Comparison of ENCODE assay signal across 8 mouse cellular contexts in genomic region chr7:19228793-19229148, GRCm38 (mm10). TPM values are rescaled to one million over a fixed set of nuclear protein-coding genes. Genes with fewer than 3 reads are reported as not detected.
DNase-seq lines count a peak whose midpoint lies in the region; ATAC-seq and TF ChIP-seq lines count a peak whose summit lies in the region.

No protein-coding gene starts in this region.

- no peak for TF ChIP-seq POLR2A in kidney, adult 2 months (IDR thresholded peaks at IDR 0.05; ENCODE audit: low read depth, low read length)
- no peak for TF ChIP-seq POLR2A in bone marrow macrophage, adult 2 months (IDR thresholded peaks at IDR 0.05; ENCODE audit: borderline replicate concordance, low read depth, low read length)

- peak overlapping the region; percentile 61 for H3K27ac ChIP-seq in kidney, adult 2 months (ENCODE audit: insufficient read depth, low read depth, low read length)
- H3K27ac ChIP-seq in bone marrow macrophage, adult 2 months (ENCODE audit: insufficient read depth, low read depth, low read length): peak overlapping the region; percentile 45
- H3K27ac ChIP-seq in hindbrain, embryonic 14.5 days: peak overlapping the region; percentile 100
- H3K27ac ChIP-seq in midbrain, embryonic 14.5 days (replicated peaks; ENCODE audit: low read depth, low read length): peak overlapping the region; percentile 100

- H3K9me3 ChIP-seq in hindbrain, embryonic 14.5 days (ENCODE audit: control insufficient read depth, low read length): no peaks in the 10 kb centered on the region
- no peaks in the 10 kb centered on the region for H3K9me3 ChIP-seq in midbrain, embryonic 14.5 days (ENCODE audit: control insufficient read depth, low read length)

- no peak for DNase-seq in kidney, adult 2 months
- DNase-seq in kidney, postnatal 4 days: no peak
- DNase-seq in hindbrain, embryonic 14.5 days (ENCODE audit: low spot score): no peak
- no peak for DNase-seq in midbrain, embryonic 14.5 days
- DNase-seq in retina, postnatal 1 day: no peak
- DNase-seq in layer of hippocampus, postnatal 14 days (ENCODE audit: low spot score in 2 of 2): no peak
- DNase-seq in left cerebral cortex, postnatal 36 days (ENCODE audit: low spot score in 2 of 2): no peak

- TF ChIP-seq CTCF in kidney, adult 2 months (conservative IDR thresholded peaks at IDR 0.05; ENCODE audit: insufficient read depth, insufficient read length, low read depth, low read length): no peak
- no peak for TF ChIP-seq CTCF in bone marrow macrophage, adult 2 months (IDR thresholded peaks at IDR 0.05; ENCODE audit: low read depth, low read length)

- peak overlapping the region; percentile 67 for H3K4me3 ChIP-seq in kidney, adult 2 months (ENCODE audit: insufficient read depth, low read depth, low read length)
- peak overlapping the region; percentile 65 for H3K4me3 ChIP-seq in bone marrow macrophage, adult 2 months (ENCODE audit: insufficient read depth, low read length)
- H3K4me3 ChIP-seq in hindbrain, embryonic 14.5 days (replicated peaks; ENCODE audit: low read length): peak overlapping the region; percentile 55
- peak overlapping the region; percentile 65 for H3K4me3 ChIP-seq in midbrain, embryonic 14.5 days (replicated peaks; ENCODE audit: low read depth, low read length)

- no peaks in the 10 kb centered on the region for H3K27me3 ChIP-seq in kidney, adult 2 months (replicated peaks; ENCODE audit: control insufficient read depth, insufficient read depth, low read length)
- H3K27me3 ChIP-seq in hindbrain, embryonic 14.5 days (ENCODE audit: control insufficient read depth, insufficient read depth, low read length): no peaks in the 10 kb centered on the region
- no peaks in the 10 kb centered on the region for H3K27me3 ChIP-seq in midbrain, embryonic 14.5 days (ENCODE audit: control insufficient read depth, insufficient read depth, low read length)

- WGBS in kidney, adult 2 months: under 1% methylated on average over 14 of the region's 14 CpGs
- WGBS in hindbrain, embryonic 14.5 days: 0% methylated on average over 14 of the region's 14 CpGs
- 0% methylated on average over 14 of the region's 14 CpGs for WGBS in midbrain, embryonic 14.5 days

- peak overlapping the region; percentile 74 for H3K9ac ChIP-seq in hindbrain, embryonic 14.5 days
- peak overlapping the region; percentile 79 for H3K9ac ChIP-seq in midbrain, embryonic 14.5 days (replicated peaks; ENCODE audit: low read length)

- H3K4me2 ChIP-seq in hindbrain, embryonic 14.5 days (replicated peaks): peak overlapping the region; percentile 94
- peak overlapping the region; percentile 92 for H3K4me2 ChIP-seq in midbrain, embryonic 14.5 days (ENCODE audit: low read length)

- intact Hi-C loops in left cerebral cortex, postnatal 36 days (cut with DNase I): no loop called here

- peaks cover 33% of the 10 kb centered on the region for H3K4me1 ChIP-seq in kidney, adult 2 months (ENCODE audit: control insufficient read depth, insufficient read depth, low read length)
- H3K4me1 ChIP-seq in bone marrow macrophage, adult 2 months (ENCODE audit: control insufficient read depth, insufficient read depth, low read length): peaks cover 20% of the 10 kb centered on the region
- peaks cover 18% of the 10 kb centered on the region for H3K4me1 ChIP-seq in hindbrain, embryonic 14.5 days (replicated peaks; ENCODE audit: control insufficient read depth, insufficient read depth, low read length)
- peaks cover 19% of the 10 kb centered on the region for H3K4me1 ChIP-seq in midbrain, embryonic 14.5 days (ENCODE audit: control insufficient read depth, insufficient read depth, low read length)

- ATAC-seq in hindbrain, embryonic 14.5 days (ENCODE audit: low FRiP score): no peak
- ATAC-seq in midbrain, embryonic 14.5 days (ENCODE audit: low FRiP score, low TSS enrichment): no peak

- H3K36me3 ChIP-seq in kidney, adult 2 months (ENCODE audit: control insufficient read depth, insufficient read depth, low read length): no peaks in the 10 kb centered on the region
- no peaks in the 10 kb centered on the region; the same call in 1 of the 2 replicates for H3K36me3 ChIP-seq in hindbrain, embryonic 14.5 days (replicated peaks; ENCODE audit: control insufficient read depth, insufficient read depth)
- H3K36me3 ChIP-seq in midbrain, embryonic 14.5 days (ENCODE audit: control insufficient read depth, insufficient read depth, low read length): peaks cover 14% of the 10 kb centered on the region

RNA-seq across cellular contexts. Expression of gene Opa3, which starts 0.6 kb away (rescaled TPM):
- 41.7 and 48.5 TPM in 2 replicates for polyA plus RNA-seq in kidney, adult 2 months (2012; rRNA removed)
- polyA plus RNA-seq in bone marrow macrophage, adult 2 months (2012; ENCODE audit: insufficient read depth, insufficient read length, missing spikeins): 20.0 and 22.0 TPM in 2 replicates
- polyA plus RNA-seq in hindbrain, embryonic 14.5 days (2014; fragmentation: Nextera tagmentation; extraction: Ambion mirVana): 34.1 and 36.6 TPM in 2 replicates
- polyA plus RNA-seq in midbrain, embryonic 14.5 days (2014; fragmentation: Nextera tagmentation; extraction: Ambion mirVana): 33.2 and 35.0 TPM in 2 replicates
- total RNA-seq in layer of hippocampus, postnatal 14 days (2021): 10 to 100 TPM; 37.3 to 39.9 TPM
- total RNA-seq in left cerebral cortex, postnatal 36 days (2021): 10 to 100 TPM; 41.0 to 45.7 TPM

RNA-seq across cellular contexts. Expression of gene Gpr4, which starts 16.4 kb away (rescaled TPM):
- polyA plus RNA-seq in kidney, adult 2 months (2012; rRNA removed): 10.1 and 10.8 TPM in 2 replicates
- polyA plus RNA-seq in bone marrow macrophage, adult 2 months (2012; ENCODE audit: insufficient read depth, insufficient read length, missing spikeins): not detected in 2 replicates
- polyA plus RNA-seq in hindbrain, embryonic 14.5 days (2014; fragmentation: Nextera tagmentation; extraction: Ambion mirVana): 3.1 and 3.2 TPM in 2 replicates
- polyA plus RNA-seq in midbrain, embryonic 14.5 days (2014; fragmentation: Nextera tagmentation; extraction: Ambion mirVana): 1.8 and 2.5 TPM in 2 replicates
- 1 to 10 TPM; 4.1 to 4.6 TPM for total RNA-seq in layer of hippocampus, postnatal 14 days (2021)
- total RNA-seq in left cerebral cortex, postnatal 36 days (2021): 1 to 10 TPM; 2.1 to 4.6 TPM

RNA-seq across cellular contexts. Expression of gene Vasp, which starts 42.8 kb away (rescaled TPM):
- polyA plus RNA-seq in kidney, adult 2 months (2012; rRNA removed): 69.5 and 71.5 TPM in 2 replicates
- 178 and 187 TPM in 2 replicates for polyA plus RNA-seq in bone marrow macrophage, adult 2 months (2012; ENCODE audit: insufficient read depth, insufficient read length, missing spikeins)
- polyA plus RNA-seq in hindbrain, embryonic 14.5 days (2014; fragmentation: Nextera tagmentation; extraction: Ambion mirVana): 32.7 and 35.3 TPM in 2 replicates
- polyA plus RNA-seq in midbrain, embryonic 14.5 days (2014; fragmentation: Nextera tagmentation; extraction: Ambion mirVana): 28.9 and 29.1 TPM in 2 replicates
- total RNA-seq in layer of hippocampus, postnatal 14 days (2021): 10 to 100 TPM; 23.2 to 24.2 TPM
- 10 to 100 TPM; 11.2 to 13.5 TPM for total RNA-seq in left cerebral cortex, postnatal 36 days (2021)

RNA-seq across cellular contexts. Expression of gene Ppm1n, which starts 51.1 kb away (rescaled TPM):
- not detected in 2 replicates for polyA plus RNA-seq in kidney, adult 2 months (2012; rRNA removed)
- polyA plus RNA-seq in bone marrow macrophage, adult 2 months (2012; ENCODE audit: insufficient read depth, insufficient read length, missing spikeins): 0.93 and 4.2 TPM in 2 replicates
- polyA plus RNA-seq in hindbrain, embryonic 14.5 days (2014; fragmentation: Nextera tagmentation; extraction: Ambion mirVana): 0.74 and 1.0 TPM in 2 replicates
- 0.62 and 1.2 TPM in 2 replicates for polyA plus RNA-seq in midbrain, embryonic 14.5 days (2014; fragmentation: Nextera tagmentation; extraction: Ambion mirVana)
- total RNA-seq in layer of hippocampus, postnatal 14 days (2021): under 1 TPM in 1 of 2 experiments, not detected in 1; 0.79 TPM
- total RNA-seq in left cerebral cortex, postnatal 36 days (2021): not detected

RNA-seq across cellular contexts. Expression of gene Eml2, which starts 52.5 kb away (rescaled TPM):
- 38.8 and 39.0 TPM in 2 replicates for polyA plus RNA-seq in kidney, adult 2 months (2012; rRNA removed)
- polyA plus RNA-seq in bone marrow macrophage, adult 2 months (2012; ENCODE audit: insufficient read depth, insufficient read length, missing spikeins): 12.2 and 17.8 TPM in 2 replicates
- polyA plus RNA-seq in hindbrain, embryonic 14.5 days (2014; fragmentation: Nextera tagmentation; extraction: Ambion mirVana): 3.4 and 3.6 TPM in 2 replicates
- polyA plus RNA-seq in midbrain, embryonic 14.5 days (2014; fragmentation: Nextera tagmentation; extraction: Ambion mirVana): 2.6 and 9.3 TPM in 2 replicates
- total RNA-seq in layer of hippocampus, postnatal 14 days (2021): 100 to 1,000 TPM; 175 to 197 TPM
- total RNA-seq in left cerebral cortex, postnatal 36 days (2021): 100 to 1,000 TPM; 124 to 156 TPM

Comparison
In these comparisons a context has a peak if more than half of its experiments do, and no peak if none do; other contexts are left out.
1. H3K27ac ChIP-seq: peak in every context shown above with its lines; median percentile 100 in hindbrain, embryonic 14.5 days; 100 in midbrain, embryonic 14.5 days; 61 in kidney, adult 2 months; 45 in bone marrow macrophage, adult 2 months.